Mouse (Mus musculus): ENCODE data around the gene Mctp1.

GRCm38 (mm10) chr13:76690143-76690542, 305.8 kb downstream of the Mctp1 start:
- TF ChIP-seq CTCF (IDR thresholded peaks at IDR 0.05 in 2 of 3, conservative IDR thresholded peaks at IDR 0.05 in 1 of 3; ENCODE audit: control insufficient read depth in 1 of 3, insufficient read depth in 1 of 3, low read depth in 2 of 3, low read length in 3 of 3, poor library complexity in 1 of 3, severe bottlenecking in 1 of 3) (no peak), MEF2A (IDR thresholded peaks at IDR 0.05; ENCODE audit: extremely low read depth, insufficient replicate concordance, low read depth, low read length, poor library complexity, severe bottlenecking) (no peak), POLR2A (IDR thresholded peaks at IDR 0.05; ENCODE audit: control insufficient read depth in 1 of 2, insufficient read depth in 1 of 2, low read depth in 1 of 2, low read length in 2 of 2, poor library complexity in 1 of 2) (no peak), MYC (IDR thresholded peaks at IDR 0.05; ENCODE audit: low read depth, low read length) (no peak), JUND (IDR thresholded peaks at IDR 0.05; ENCODE audit: low read depth, low read length) (no peak), SIN3A (IDR thresholded peaks at IDR 0.05; ENCODE audit: low read length) (no peak)
